Mouse (Mus musculus) ovary, postnatal 36 days (tissue): ENCODE data around the gene Plpp1.

Experiments used
- DNase-seq: peaks from one replicate; pipeline ENCODE4 v3.0.0; 2022; ENCODE audit warnings: low spot score, mixed read lengths

Plpp1 gene

GRCm38 (mm10) chr13:112800597-112801380 is at the start of gene Plpp1:
TSS of gene Plpp1 (plus strand) at chr13:112800792.
- DNase-seq, result peak; percentile 96

GRCm38 (mm10) chr13:112751454-112752308 is 48.9 kb upstream of the Plpp1 start:
- DNase-seq, result peak; percentile 54

- no peak for DNase-seq
Measured at GRCm38 (mm10) chr13:112752309-112752975, 48.1 kb upstream of the Plpp1 start.

DNA sequence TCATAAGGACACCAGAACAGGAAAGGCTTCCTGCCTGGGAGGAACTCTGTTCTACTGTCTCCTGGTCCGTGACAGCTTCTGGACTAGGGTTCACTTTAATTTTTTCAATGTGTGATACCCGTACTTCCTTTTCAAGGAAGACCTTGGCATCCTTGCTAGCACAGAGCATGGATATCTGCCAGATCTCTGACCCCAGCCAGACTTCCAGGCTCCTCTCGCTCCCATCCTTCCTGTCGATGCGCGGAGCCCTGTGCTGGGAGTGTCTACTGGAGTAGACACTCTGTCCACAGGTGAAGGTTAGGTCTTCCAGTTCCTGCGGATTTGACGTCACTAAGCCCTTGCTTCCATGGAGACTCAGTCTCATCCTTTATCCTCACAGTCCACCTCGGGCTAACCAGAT is 47.1 kb upstream of the Plpp1 start:
- no peak for DNase-seq

DNA sequence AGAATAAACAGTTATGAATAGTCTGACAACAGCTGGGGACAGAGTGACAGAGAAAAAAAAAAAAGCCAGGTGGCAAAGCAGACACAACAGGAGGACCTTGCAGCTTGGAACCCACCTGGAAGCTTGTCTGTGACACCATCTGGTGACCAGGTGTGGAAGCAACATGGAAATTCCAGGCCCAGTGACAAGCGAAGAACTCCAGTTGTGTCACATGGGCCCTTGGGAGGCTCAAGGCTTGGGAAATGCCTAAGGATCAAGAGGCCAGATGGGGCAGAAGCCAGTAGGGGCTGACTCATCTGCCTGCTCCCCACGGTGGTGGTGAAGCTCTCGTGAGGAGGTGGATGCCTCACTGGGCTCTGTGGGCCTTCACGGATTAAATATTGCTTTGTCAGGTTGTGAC is 45.7 kb upstream of the Plpp1 start:
- DNase-seq, result no peak

- no peak for DNase-seq
Measured at GRCm38 (mm10) chr13:112755507-112756010, 45.0 kb upstream of the Plpp1 start.

DNA sequence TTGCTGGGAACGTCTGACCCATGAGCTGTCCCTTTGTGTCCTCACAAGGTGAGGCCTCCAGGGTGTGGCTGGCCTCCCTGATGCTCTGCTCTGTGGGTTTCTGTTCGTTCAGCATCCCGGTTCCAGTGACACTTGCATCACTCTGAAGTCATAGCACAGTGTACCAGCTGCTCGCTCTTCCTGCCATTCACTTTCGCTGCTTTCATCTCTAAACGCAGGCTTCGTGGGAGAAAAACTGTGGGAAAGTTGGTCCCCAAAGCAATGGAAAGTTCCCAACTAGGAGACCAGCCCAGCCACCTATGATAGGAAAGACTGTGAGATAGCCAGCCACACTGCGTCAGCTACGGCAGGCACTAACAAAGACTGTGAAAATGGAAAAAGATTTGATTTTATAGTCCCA is 43.2 kb upstream of the Plpp1 start:
- DNase-seq, result no peak

GRCm38 (mm10) chr13:112758546-112759090 is 42.0 kb upstream of the Plpp1 start:
- DNase-seq, result no peak

DNA sequence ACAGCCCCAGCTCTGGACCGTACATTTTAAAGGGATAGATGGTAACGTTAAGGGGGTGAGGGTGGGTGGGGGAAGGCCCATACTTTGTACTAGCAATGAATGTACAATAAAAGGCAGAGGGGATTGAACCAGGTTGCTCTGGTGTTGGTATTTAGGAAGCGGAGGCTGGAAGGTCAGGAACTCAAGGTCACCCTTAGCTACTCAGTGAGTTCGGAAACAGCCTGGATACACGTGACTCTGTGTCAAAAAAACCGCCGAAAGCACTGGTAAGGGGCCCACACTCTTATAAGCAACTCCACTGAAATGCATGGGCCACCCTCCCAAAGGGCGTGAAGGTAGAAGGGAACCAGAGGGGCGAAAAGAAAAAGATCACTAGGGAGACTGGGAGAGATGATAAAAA is 41.2 kb upstream of the Plpp1 start:
- DNase-seq, result no peak

DNA sequence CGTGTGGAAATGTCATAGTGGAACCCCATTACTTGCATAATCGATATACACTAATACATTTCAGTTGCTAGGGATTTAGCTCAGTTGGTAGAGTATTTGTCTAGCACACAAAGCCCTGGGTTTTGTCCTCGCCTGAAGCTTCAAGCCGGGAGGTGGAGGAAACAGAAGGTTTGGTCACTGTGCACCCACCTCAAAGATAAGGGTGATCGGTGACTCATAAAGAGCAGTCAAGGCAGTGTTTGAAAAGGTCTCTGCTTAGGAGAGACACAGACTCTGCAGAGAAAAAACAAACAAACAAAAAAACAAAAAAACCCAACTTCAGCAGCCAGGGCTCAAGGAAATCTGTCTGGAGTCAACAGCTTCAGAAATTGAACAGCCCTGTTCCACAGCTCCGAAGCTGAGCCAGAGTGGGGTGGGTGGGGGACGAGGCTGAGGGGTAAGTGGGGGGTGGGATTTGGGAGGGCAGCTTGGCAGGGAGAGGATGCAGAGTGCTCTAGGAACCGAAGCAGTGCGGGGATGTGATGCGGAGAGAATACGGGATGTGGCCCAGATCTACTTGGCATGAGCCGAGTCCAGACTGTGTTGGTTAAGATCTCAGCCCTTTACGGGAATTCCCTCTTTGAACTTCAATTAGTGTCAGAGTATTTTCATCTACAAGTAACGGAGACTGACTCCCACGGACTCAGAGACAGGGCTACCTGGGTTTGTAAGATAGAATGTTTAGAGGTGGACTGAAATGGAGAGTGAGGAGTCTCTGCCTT is 40.6 kb upstream of the Plpp1 start:
- no peak for DNase-seq

DNA sequence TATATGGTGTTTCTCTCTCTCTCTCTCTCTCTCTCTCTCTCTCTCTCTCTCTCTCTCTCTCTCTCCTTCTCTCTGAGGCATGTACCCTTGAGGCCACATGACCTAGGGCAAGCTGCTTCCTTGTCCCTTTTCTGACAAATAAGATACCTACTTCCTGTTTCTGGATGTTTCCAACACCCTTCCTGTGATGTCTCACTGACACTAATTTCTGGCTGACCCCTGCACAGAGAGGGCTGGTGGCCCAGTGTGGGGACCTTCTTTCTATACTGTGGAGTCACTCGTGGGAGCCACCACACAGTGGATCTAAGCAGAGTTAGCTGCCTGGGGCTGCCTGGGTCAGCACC is 40.1 kb upstream of the Plpp1 start:
- no peak for DNase-seq

- DNase-seq, result no peak
Measured at GRCm38 (mm10) chr13:112761787-112762186, 38.8 kb upstream of the Plpp1 start.

- no peak for DNase-seq
Measured at GRCm38 (mm10) chr13:112762548-112762947, 38.0 kb upstream of the Plpp1 start.

DNA sequence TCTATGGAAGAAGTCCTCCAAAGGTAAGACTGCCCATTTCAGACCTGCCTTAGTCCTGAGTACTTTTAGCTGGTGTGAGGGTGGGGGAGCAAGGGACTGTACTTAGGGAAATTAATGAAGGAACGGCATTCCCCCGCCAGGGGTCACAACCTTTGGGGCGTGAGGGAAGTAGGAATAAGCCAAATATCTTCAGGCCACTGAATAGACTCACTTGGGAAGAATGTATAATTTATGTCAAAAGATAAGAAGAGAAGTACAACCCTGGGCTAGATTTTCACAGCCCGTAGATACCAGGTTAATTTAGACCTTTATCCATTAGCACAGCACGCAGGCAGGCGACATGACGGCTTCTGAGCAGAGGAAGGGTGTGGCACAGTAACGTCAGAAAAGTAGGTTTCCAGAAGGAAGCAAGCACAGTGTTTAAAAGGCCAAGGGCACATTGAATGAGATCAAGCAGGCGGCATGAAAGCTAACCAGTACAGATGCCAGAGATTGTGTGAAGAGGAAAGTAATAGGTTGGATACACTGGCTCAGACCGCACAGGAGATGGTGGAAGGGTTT is 37.0 kb upstream of the Plpp1 start:
- no peak for DNase-seq

GRCm38 (mm10) chr13:112764556-112764955 is 36.0 kb upstream of the Plpp1 start:
- DNase-seq, result no peak

GRCm38 (mm10) chr13:112765654-112766053 is 34.9 kb upstream of the Plpp1 start:
- no peak for DNase-seq

- DNase-seq, result peak; percentile 28
Measured at GRCm38 (mm10) chr13:112770528-112771328, 29.9 kb upstream of the Plpp1 start.

DNA sequence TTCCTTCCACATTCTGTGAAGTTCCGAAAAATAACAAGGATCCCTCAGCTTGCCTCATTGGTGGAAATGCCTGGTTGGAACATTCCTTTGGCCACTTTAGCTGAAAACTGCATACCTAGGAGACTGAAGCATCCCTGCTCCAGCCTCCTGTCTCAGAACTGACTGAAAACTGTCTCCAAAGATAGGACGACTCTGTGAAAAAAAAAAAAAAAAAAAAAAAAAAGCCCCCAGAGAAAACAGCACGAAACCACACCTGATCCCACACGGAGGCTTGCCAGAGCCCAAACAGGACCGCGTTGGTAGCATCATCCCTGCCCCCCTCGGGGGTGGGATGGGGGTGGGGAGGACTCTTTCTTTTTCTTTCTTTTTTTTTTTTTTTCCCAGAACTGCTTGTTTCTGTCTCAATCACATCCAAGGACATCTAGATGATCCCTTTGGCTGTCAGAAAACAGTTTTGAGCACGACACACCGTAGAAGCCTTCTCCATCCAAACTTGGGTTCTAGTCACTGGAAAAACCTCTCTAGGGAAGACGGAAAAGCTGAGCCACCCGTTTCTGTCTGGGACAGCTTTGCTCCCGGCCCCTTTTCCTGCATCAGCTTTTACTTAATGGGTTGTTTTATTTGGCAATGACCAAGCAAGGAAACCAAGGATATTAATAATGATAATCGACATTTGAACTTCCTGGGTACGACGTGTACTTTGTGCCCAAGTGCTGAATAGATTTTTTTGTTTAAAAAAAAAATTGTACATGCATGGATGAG is 29.0 kb upstream of the Plpp1 start:
- DNase-seq, result no peak

GRCm38 (mm10) chr13:112772252-112772651 is 28.3 kb upstream of the Plpp1 start:
- DNase-seq, result no peak

GRCm38 (mm10) chr13:112772861-112773260 is 27.7 kb upstream of the Plpp1 start:
- no peak for DNase-seq
